Mouse (Mus musculus) liver (tissue): ENCODE data around the gene Rpl3l.
A peak's percentile ranks its signal among the peaks of the same experiment; 100 is the strongest.
"Not testable (repeated sequence)": the region's sequence is repeated elsewhere in the genome, so short reads cannot be mapped to it uniquely, and the experiment has no call there.

Source experiments
- DNase-seq: peaks from one replicate; pipeline ENCODE4 v3.0.0-alpha.2; 2020; ENCODE audit warnings: mixed read lengths

The Rpl3l gene

GRCm38 (mm10) chr17:24727618-24728017 is at the start of gene Rpl3l:
Gene Rpl3l, plus strand, starts transcription at chr17:24727820.
- no peak for DNase-seq

GRCm38 (mm10) chr17:24686514-24686913 is 41.1 kb upstream of the Rpl3l start:
- peak; percentile 78 for DNase-seq

DNA sequence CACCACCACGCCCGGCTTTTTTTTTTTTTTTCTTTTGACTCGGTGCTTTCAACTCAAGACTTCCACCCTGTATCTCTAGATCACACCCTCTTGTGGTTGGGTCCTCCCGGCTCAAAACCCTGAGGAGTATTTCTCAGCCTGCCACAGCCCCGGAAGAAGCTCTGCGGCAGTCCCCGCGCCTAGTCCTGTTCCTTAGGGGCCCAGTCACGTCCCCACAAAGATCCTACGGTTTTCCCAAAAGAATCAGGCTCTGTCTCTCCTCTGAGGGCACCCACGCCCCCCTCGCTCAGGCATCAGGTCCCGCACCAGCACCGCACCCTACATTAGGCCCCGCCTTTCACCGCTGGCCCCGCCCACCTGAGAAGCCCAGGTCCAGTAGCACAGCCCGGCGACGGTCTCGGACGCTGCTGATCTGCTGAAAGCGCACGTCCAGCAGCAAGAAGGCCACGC is 40.4 kb upstream of the Rpl3l start:
- DNase-seq: peak; percentile 80

- DNase-seq: no peak
These were observed 40.0 kb upstream of the Rpl3l start for GRCm38 (mm10) chr17:24687599-24687998.

GRCm38 (mm10) chr17:24689251-24690081 is 38.2 kb upstream of the Rpl3l start, which contains the start of gene Syngr3:
Gene Syngr3, minus strand, starts transcription at chr17:24689955.
- no peak for DNase-seq

GRCm38 (mm10) chr17:24692385-24692784 is 35.2 kb upstream of the Rpl3l start:
- no peak for DNase-seq

GRCm38 (mm10) chr17:24695326-24696010 is 32.2 kb upstream of the Rpl3l start:
- no peak for DNase-seq

DNA sequence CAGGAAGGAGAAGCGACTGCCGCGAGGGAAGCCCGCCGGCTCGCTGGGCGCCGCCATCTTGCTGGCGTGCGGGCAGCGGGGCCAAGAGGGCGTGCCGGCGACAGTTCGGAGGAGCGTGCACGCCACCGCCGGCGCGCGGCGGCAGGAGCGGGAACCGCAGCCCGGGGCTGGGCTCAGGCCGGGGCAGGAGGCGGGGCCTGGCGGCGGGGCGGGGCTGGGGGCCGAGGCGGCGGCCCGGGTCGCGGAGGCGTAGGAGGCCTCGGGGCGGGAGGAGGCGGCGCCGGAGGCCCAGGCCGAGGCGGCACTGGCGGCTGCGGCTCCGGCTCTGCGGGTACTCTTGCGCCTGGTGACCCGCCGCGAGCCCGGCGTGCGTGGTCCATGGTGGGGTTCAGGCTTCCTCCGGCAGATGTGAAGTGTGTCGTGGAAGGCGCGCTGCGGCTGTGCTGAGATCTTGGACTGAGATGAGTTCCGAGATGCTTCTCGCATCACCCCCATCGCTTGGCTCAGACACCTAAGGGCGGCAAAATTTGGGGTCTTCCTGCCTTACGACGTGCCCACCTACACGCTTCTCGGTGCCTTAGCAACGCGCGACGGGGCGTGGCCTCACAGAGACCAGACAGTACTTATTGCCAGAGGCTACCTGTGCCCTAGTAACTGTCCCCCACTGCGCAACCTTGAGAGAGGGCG is 31.5 kb upstream of the Rpl3l start, which contains the start of the genes Gfer and Noxo1:
Gene Gfer, minus strand, starts transcription at position 146 of the 687 bp plus-strand sequence.
Gene Noxo1, plus strand, starts transcription at position 224 of the 687 bp plus-strand sequence.
- DNase-seq: peak; percentile 96

DNA sequence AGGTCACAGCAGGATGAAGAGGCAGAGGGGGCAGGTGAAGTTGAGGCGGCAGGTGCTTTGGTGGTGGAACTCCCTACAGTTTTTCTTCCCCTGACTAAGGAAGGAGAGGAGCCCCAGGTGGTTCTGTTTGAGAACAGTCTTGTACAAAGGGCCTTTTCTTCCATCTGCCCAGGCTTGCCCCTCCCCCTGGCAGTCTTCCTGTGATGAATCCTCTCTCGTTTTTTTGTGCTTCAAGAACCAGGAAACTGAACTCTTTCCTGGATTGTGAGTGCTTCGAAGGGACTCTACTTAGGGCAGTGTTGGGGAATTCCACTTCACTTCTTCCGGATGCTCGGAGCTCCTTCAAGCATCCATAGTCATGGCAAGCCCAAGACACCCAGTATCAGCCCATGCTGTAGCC is 29.6 kb upstream of the Rpl3l start:
- no peak for DNase-seq

DNA sequence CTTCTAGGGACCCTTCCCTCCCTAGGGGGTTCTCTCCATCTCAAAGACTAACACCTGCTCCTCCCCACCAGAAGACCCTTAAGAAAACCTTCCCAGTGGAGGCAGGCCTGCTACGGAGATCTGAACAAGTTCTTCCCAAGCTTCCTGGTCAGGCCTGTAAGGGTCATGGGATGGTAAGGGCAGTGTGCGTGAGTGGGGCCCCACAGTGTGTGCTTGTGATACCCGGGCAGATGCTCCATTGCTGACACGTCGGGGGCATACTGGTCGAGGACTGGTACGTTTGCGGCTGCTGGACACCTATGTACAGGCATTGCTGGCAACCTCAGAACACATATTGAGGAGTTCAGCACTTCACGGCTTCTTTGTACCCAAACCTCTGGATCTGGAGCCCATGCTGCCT is 28.9 kb upstream of the Rpl3l start:
- DNase-seq: no peak

DNA sequence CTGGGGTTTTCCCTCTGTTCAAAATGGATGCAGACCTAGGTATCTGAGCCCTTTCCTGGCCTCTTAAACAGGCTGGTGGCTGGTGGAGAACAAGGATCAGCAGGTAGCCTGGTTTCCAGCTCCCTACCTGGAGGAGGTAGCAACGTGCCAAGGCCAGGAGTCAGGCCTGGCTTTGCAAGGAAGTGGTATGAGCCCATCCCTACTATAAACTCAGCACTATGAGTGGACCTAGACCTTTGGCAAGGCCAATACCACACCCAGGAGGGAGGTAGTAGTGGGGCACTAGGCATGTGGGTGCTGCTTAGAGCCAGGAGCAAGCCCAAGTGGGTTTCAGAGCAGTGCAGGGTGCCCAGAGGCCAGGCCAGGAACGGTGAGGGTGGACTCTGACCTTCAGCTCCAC is 28.1 kb upstream of the Rpl3l start:
- DNase-seq: no peak

DNA sequence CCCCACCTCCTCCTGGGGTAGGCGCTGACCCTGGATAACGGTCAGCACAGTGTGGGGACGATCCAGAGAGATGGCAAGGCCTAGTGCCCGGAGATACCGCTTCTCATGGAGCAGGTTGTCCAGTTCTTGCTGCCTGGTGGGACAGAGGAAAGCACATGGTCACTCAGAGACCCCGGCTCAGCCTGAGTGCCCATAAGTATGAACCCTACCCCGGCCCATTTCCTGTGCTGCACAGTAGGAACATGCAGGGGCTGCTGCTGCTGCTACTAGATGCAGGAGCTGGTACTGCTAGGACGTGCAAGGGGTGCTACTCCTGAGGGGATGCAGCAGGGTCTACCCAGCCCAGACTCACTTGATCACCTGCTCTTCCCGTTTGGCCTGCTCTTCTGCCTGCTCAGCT is 26.4 kb upstream of the Rpl3l start:
- no peak for DNase-seq

DNA sequence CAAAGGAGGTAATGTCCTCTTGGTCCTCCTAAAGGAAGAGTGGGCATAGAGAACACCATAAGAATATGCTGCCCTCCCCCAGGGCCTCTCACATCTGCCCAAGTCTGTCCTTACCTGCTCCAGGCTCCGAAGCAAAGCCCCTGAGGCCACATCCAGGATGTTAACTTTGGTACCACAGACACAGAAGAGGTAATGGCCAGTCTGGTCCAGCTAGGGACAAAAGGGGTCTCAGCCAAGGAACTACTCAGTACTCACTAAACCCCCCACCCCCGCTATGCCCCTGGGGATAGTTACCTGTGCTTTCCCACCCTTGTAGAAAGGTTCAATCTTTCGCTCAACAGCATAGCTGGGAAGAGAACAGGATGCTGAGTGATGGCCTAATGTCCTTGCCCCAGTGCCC is 21.8 kb upstream of the Rpl3l start:
- no peak for DNase-seq

GRCm38 (mm10) chr17:24706982-24707800 is 20.4 kb upstream of the Rpl3l start, which contains the start of gene Tbl3:
Gene Tbl3, minus strand, starts transcription at chr17:24707660.
- peak; percentile 90 for DNase-seq

- DNase-seq: peak; percentile 52
These were observed 19.7 kb upstream of the Rpl3l start for GRCm38 (mm10) chr17:24707801-24708425.

DNA sequence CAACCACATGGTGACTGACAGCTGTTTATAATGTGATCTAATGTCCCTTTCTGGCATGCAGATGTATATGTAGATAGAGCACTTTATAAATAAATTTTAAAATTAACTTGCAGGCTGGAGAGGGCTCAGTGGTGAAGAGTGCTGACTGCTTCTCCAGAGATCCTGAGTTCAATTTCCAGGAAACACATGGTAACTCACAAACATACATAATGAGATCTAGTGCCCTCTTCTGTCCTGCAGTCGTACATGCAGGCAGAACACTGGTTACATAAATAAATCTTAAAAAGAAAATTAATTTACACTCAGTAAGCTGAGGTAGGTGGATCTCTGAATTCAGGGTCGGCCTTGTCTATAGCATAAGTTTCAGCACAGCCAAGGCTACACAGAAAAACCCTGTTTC is 19.0 kb upstream of the Rpl3l start:
- no peak for DNase-seq

GRCm38 (mm10) chr17:24715556-24715955 is 12.1 kb upstream of the Rpl3l start:
- no peak for DNase-seq

DNA sequence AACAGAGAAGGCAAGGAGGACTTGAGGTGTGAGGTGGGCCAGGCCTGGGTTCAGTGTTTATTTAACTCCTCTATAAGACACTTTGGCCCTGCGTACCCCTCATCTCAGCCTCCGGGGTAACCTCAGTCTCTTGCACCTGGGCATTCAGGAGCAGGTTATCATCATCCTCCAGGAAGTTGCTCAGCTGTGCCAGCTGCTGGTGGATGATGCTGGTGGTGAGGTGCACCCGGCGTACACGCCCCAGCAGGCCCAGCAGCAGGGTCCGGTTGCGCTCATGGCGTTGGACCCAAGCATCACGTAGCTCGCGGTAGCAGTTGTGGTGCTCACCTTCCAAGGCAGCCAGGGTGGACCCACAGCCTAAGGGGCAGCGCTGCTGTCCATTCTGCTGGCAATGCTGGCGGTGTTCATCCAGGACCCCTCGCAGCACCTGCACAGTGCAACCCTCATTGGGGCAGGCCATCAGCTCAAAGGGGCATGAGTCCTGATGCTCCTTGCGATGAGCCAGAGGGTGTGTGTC is 11.4 kb upstream of the Rpl3l start:
- DNase-seq: no peak

- no peak for DNase-seq
These were observed 9.7 kb upstream of the Rpl3l start, which contains the start of the genes Rnf151 and Rps2 for GRCm38 (mm10) chr17:24717943-24718342. Gene Rnf151, minus strand, starts transcription at chr17:24718063. Gene Rps2, plus strand, starts transcription at chr17:24718116.

- not testable (repeated sequence) for DNase-seq
These were observed 8.7 kb upstream of the Rpl3l start for GRCm38 (mm10) chr17:24718938-24719337.

- peak; percentile 99 for DNase-seq
These were observed 8.0 kb upstream of the Rpl3l start for GRCm38 (mm10) chr17:24719494-24720222.
